Mouse (Mus musculus) heart, embryonic 13.5 days (tissue): ENCODE measurements around the gene Vars. TPM values are rescaled to one million over a fixed set of nuclear protein-coding genes. Genes with fewer than 3 reads are reported as not detected.
A peak's percentile ranks its signal among the peaks of the same experiment; 100 is the strongest.
"Not testable (repeated sequence)": the region's sequence is repeated elsewhere in the genome, so short reads cannot be mapped to it uniquely, and the experiment has no call there.

Experiments
- ATAC-seq: fragments of 200-750 bp; cut with Nextera tagmentation; 2 replicates; pipeline ENCODE4 v1.8.0; 2017; ENCODE audit warnings: moderate TSS enrichment; ENCODE audit not compliant: insufficient number of reproducible peaks, low FRiP score, low TSS enrichment; ENCODE audit errors: extremely low read depth
- H3K27ac ChIP-seq: fragments of 300-500 bp; sonication (generic); replicated peaks from 2 replicates; pipeline ENCODE4 v1.5.1; 2015; ENCODE audit warnings: moderate library complexity, mild to moderate bottlenecking, inconsistent platforms
- H3K27me3 ChIP-seq: fragments of 300-500 bp; sonication (generic); replicated peaks from 2 replicates; pipeline ENCODE4 v1.6.1; 2015; ENCODE audit warnings: mild to moderate bottlenecking, inconsistent platforms
- H3K36me3 ChIP-seq: fragments of 300-500 bp; sonication (generic); 2 replicates; pipeline ENCODE4 v1.6.1; 2015; ENCODE audit warnings: mild to moderate bottlenecking, inconsistent platforms
- H3K4me1 ChIP-seq: fragments of 300-500 bp; sonication (generic); 2 replicates; pipeline ENCODE4 v1.6.1; 2015; ENCODE audit warnings: inconsistent platforms
- H3K4me2 ChIP-seq: fragments of 300-500 bp; sonication (generic); 2 replicates; pipeline ENCODE4 v1.6.1; 2015; ENCODE audit warnings: inconsistent platforms, mild to moderate bottlenecking, moderate library complexity
- H3K4me3 ChIP-seq: fragments of 300-500 bp; sonication (generic); 2 replicates; pipeline ENCODE4 v1.5.1; 2015; ENCODE audit warnings: moderate library complexity, mild to moderate bottlenecking, inconsistent platforms
- H3K9ac ChIP-seq: fragments of 300-500 bp; sonication (generic); 2 replicates; pipeline ENCODE4 v1.6.1; 2015; ENCODE audit warnings: inconsistent platforms, mild to moderate bottlenecking, moderate library complexity
- H3K9me3 ChIP-seq: fragments of 300-500 bp; sonication (generic); 2 replicates; pipeline ENCODE4 v1.6.1; 2016; ENCODE audit warnings: inconsistent platforms
- WGBS: fragments of 180-500 bp; shearing (Covaris S2); methylation state at CpG from one replicate; pipeline ENCODE4 v1.1.7; 2015; ENCODE audit warnings: mixed read lengths; 5-methylcytosine and 5-hydroxymethylcytosine counted together
- polyA plus RNA-seq: library from polyadenylated mRNA; unstranded; fragments of >200 nt; fragmentation: Nextera tagmentation; extraction: Ambion mirVana; gene quantifications from 2 replicates; pipeline ENCODE4 v1.2.1, GENCODE M21; 2015

The Vars gene
- polyA plus RNA-seq, 1 experiment from 2014 or later: 63.0 TPM

DNA sequence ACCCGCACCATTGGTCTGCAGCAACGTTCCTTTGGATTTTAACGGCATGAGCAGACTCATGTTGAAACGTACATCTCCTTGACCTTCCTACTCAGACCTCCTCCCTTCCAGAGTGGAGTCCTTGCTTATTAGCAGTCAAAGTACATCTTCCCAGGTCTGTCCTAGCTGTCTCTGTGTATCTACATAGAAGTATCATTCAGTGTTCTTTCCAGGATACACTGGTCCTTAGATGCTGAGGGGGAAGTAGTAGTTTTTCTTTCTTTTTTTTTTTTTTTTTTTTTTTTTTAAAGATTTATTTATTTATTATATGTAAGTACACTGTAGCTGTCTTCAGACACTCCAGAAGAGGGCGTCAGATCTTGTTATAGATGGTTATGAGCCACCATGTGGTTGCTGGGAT, 5.1 kb downstream of the Vars start:
- not testable (repeated sequence) for H3K27ac ChIP-seq, H3K4me3 ChIP-seq, H3K9ac ChIP-seq, ATAC-seq, H3K9me3 ChIP-seq, H3K27me3 ChIP-seq, H3K4me2 ChIP-seq
- H3K4me1 ChIP-seq: peaks cover 25% of the 10 kb centered on the region
- WGBS: 89% methylated on average over 4 of the region's 5 CpGs
- H3K36me3 ChIP-seq: peaks cover 74% of the 10 kb centered on the region

DNA sequence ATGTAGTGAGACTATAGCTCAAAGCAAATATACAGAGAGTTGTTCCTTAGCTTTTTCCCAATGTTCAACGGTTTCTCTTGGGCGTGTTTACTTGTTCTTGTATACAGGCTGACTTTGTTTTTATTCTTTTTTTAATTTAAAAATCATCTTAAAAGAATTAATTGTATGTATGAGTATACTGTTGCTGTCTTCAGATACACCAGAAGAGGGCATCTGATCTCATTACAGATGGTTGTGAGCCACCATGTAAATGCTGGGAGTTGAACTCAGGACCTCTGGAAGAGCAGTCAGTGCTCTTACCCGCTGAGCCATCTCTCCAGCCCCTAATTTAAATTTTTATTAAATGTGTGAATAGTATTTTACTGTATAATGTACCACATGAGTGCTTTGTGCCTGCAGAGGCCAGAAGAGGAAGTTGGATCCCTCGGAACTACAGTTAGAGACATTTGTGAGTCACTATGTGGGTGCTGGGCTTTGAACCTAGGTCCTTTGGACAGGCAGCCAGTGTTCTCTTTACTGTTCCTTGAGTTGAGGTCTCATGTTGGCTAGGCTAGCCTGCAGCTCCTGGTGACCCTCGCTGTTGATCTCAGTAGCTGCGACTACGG, 6.7 kb downstream of the Vars start:
- Histone ChIP-seq H3K4me2 (no peak overlapping the region), H3K36me3 (peaks cover 90% of the 10 kb centered on the region), H3K27ac (no peak overlapping the region), H3K4me3 (no peak overlapping the region), H3K9me3 (no peaks in the 10 kb centered on the region), H3K4me1 (peaks cover 14% of the 10 kb centered on the region), H3K9ac (no peak overlapping the region), H3K27me3 (no peaks in the 10 kb centered on the region)
- 94% methylated on average over 7 of the region's 7 CpGs for WGBS
- ATAC-seq: no peak

DNA sequence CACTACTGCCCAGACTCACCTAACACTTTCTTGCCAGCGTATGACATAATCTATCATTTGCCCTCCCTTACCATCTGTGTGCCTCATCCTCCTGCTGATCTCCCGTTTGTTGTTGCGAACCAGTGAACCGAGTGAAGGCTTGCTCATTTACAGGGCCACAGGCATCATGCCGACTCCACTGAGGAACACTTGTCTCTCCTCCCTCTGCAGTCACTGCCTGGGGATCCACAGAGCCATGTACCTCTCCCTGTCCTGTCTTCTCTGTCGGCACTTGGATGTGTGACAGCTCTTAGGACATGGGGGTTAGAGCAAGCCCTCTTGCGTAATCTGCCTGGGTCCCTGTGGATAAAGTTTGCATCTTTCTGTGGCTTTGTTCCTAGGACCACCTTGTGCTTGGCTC, 8.8 kb downstream of the Vars start:
- no peak overlapping the region for H3K4me2 ChIP-seq
- H3K36me3 ChIP-seq: peaks cover 99% of the 10 kb centered on the region
- WGBS: 95% methylated on average over 7 of the region's 7 CpGs
- no peak for ATAC-seq
- no peaks in the 10 kb centered on the region for H3K9me3 ChIP-seq
- no peak overlapping the region for H3K9ac ChIP-seq
- no peak overlapping the region for H3K27ac ChIP-seq
- H3K27me3 ChIP-seq: no peaks in the 10 kb centered on the region
- no peak overlapping the region for H3K4me3 ChIP-seq
- no peaks in the 10 kb centered on the region for H3K4me1 ChIP-seq

DNA sequence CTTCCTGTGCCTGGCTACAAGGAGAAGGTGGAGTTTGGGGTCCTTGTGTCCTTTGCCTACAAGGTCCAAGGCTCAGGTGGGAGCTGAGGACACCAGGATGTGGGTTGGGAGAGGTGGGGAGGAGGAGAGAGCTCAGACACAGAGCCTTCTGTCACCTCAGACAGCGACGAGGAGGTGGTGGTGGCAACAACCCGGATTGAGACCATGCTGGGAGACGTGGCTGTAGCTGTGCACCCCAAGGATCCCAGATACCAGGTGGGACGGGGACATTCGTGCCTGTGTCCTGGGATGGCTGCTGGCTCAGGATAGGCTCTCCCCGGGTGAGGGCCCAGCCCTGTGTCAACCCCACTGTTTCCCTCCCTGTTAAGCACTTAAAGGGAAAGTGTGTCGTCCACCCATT, 10.7 kb downstream of the Vars start:
- Histone ChIP-seq H3K4me1 (peaks cover 10% of the 10 kb centered on the region), H3K27ac (no peak overlapping the region), H3K9ac (no peak overlapping the region), H3K27me3 (no peaks in the 10 kb centered on the region), H3K36me3 (peaks cover 100% of the 10 kb centered on the region), H3K9me3 (no peaks in the 10 kb centered on the region), H3K4me3 (no peak overlapping the region), H3K4me2 (no peak overlapping the region)
- ATAC-seq: no peak
- WGBS: 93% methylated on average over 8 of the region's 8 CpGs

DNA sequence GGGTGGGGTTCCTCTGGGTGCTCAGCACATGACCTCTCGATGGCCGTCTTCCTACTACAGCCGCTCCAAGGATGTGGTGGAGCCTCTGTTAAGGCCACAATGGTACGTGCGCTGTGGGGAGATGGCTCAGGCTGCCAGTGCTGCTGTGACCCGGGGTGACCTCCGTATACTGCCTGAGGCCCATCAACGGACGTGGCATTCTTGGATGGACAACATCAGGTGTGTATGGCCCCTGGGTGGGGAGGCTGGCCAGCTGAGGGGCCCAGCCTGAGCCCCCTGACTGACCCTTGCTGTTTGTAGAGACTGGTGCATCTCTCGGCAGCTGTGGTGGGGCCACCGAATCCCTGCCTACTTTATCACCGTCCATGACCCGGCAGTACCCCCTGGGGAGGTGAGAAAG, 11.6 kb downstream of the Vars start:
- no peak overlapping the region for H3K9ac ChIP-seq
- H3K9me3 ChIP-seq: no peaks in the 10 kb centered on the region
- no peak overlapping the region for H3K4me3 ChIP-seq
- no peak overlapping the region for H3K4me2 ChIP-seq
- H3K27me3 ChIP-seq: no peaks in the 10 kb centered on the region
- H3K36me3 ChIP-seq: peaks cover 90% of the 10 kb centered on the region
- ATAC-seq: no peak
- WGBS: 81% methylated on average over 13 of the region's 13 CpGs
- H3K4me1 ChIP-seq: peaks cover 16% of the 10 kb centered on the region
- H3K27ac ChIP-seq: no peak overlapping the region

DNA sequence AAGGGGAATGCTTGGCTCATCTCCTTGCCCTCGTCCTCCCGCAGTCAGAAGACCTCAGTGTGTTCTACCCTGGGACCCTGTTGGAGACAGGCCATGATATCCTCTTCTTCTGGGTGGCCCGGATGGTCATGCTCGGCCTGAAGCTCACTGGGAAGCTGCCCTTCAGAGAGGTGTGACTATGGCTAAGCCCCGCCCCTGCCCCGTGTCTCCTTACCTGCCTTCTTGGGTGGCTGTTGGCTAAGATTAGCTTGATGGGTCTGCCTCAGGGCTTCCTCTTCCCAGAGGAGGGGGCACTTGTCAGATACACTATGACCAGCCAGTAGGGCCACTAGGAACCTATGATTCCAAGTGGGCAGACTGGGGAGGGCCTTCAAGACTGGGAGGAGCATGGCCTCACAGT, 12.4 kb downstream of the Vars start:
- H3K4me3 ChIP-seq: no peak overlapping the region
- H3K36me3 ChIP-seq: peaks cover 82% of the 10 kb centered on the region
- no peak overlapping the region for H3K9ac ChIP-seq
- 75% methylated on average over 6 of the region's 6 CpGs for WGBS
- H3K27me3 ChIP-seq: no peaks in the 10 kb centered on the region
- H3K4me2 ChIP-seq: no peak overlapping the region
- H3K9me3 ChIP-seq: no peaks in the 10 kb centered on the region
- ATAC-seq: no peak
- H3K4me1 ChIP-seq: peaks cover 16% of the 10 kb centered on the region
- H3K27ac ChIP-seq: no peak overlapping the region

DNA sequence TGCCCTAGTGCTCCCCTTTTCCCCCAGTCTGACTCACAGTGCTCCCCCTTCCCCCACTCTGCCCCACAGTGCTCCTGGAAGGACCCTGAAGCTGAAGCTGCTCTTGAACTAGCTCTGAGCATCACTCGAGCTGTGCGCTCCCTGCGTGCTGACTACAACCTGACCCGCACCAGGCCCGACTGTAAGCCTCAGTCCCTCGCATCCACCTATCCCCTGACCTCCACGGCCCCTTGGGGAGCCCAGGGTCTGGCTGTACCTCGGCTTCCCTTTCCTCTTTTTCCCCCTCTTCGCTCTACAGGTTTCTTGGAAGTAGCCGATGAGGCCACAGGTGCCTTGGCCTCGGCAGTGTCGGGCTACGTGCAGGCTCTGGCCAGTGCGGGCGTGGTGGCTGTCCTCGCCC, 14.5 kb downstream of the Vars start:
- Histone ChIP-seq H3K27me3 (peaks cover 4% of the 10 kb centered on the region; the same call in 1 of the 2 replicates), H3K4me1 (peaks cover 16% of the 10 kb centered on the region), H3K9me3 (no peaks in the 10 kb centered on the region), H3K36me3 (peaks cover 61% of the 10 kb centered on the region), H3K9ac (no peak overlapping the region), H3K27ac (no peak overlapping the region), H3K4me2 (no peak overlapping the region), H3K4me3 (no peak overlapping the region)
- no peak for ATAC-seq
- WGBS: 87% methylated on average over 16 of the region's 16 CpGs

DNA sequence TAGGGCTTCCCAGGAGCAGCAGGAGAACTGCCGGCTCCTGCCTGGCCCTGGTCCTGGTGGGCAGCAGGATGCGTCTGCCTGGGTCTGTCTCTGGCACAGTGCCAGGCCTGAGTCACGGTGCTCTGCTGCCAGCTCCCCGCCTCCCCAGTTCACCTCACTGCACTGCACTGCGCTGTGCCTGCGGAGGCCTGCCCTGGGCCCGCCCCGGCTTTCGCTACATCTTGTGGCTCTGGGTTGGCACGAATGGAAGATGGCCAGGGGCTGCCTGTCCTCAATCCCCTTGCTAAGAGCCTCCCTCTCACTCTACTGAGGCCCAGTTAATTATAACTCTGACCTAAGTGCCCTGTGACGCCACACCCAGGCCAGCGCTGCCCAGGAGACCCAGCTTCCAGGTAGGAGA, 15.6 kb downstream of the Vars start, which contains the start of gene Vwa7:
Gene Vwa7, plus strand, starts transcription at position 204 of the 400 bp plus-strand sequence.
- 42% methylated on average over 12 of the region's 12 CpGs for WGBS
- ATAC-seq: no peak
- peak within 1 kb of the TSS; percentile 41; the same call in 1 of the 2 replicates for H3K27ac ChIP-seq

DNA sequence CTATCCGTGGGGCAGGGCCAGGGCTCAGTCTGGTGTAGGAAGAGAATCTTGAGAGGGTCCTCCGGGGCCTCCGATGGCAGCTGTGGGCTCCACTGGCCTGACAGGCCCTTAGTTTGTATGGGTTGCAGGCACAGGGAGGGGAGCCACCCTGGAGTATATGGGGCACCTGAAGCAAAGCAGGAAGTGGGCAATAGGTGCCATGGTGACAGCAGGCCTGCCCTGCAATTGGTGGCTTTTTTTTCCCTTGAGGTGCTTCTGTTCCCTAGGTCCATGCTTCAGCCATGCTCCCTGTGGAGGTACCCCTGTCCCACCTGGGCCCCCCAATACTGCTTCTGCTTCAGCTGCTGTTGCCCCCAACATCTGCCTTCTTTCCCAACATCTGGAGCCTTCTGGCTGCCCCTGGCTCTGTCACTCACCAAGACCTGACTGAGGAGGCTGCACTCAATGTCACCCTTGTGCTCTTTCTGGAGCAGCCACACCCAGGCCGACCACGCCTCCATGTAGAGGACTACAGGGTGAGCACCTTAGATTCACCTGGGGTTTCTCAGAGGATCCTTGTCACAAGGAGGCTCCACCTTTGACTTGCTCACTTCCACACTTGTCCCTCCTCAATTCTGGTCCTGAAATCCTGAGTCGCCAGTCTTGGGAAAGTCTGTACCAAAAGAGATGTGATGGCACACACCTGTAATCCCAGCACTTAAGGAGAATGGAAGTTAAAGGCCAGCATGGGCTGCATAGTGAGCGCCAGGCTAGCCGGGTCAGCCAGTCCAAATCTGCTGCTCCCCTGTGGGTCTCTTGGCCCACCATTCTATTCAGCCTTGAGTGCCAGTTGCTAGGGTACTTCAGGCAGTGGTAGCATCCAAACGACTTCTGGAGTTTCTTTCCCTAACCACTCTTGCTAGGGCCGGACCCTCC, 16.3 kb downstream of the Vars start:
- ATAC-seq: no peak

More for the DNA sequence above, 15.6 kb downstream of the Vars start, which contains the start of gene Vwa7:
- no peak within 1 kb of the TSS for H3K4me3 ChIP-seq
- H3K4me1 ChIP-seq: peaks cover 24% of the 10 kb centered on the region
- no peaks in the 10 kb centered on the region for H3K9me3 ChIP-seq
- H3K36me3 ChIP-seq: peaks cover 50% of the 10 kb centered on the region
- peaks cover 4% of the 10 kb centered on the region; the same call in 1 of the 2 replicates for H3K27me3 ChIP-seq
- no peak within 1 kb of the TSS for H3K4me2 ChIP-seq
- H3K9ac ChIP-seq: peak within 1 kb of the TSS; percentile 64

DNA sequence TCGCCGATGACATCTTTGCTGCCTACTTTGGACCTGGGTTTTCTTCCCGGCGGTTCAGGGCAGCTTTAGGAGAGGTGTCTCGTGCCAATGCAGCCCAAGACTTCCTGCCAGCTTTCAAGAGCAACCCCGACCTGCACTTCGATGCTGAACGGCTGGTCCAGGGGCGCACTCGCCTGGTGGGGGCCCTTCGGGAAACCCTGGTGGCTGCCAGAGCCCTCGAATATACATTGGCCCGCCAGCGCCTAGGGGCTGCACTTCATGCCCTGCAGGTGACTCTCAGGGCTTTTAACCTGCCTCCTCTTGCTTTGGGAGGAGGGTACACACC, 16.9 kb downstream of the Vars start:
- Histone ChIP-seq H3K9ac (no peak overlapping the region), H3K27me3 (peaks cover 4% of the 10 kb centered on the region; the same call in 1 of the 2 replicates), H3K4me1 (peaks cover 34% of the 10 kb centered on the region), H3K4me3 (no peak overlapping the region), H3K27ac (no peak overlapping the region), H3K36me3 (peaks cover 38% of the 10 kb centered on the region), H3K9me3 (no peaks in the 10 kb centered on the region), H3K4me2 (no peak overlapping the region)
- ATAC-seq: no peak
- 70% methylated on average over 14 of the region's 14 CpGs for WGBS

More for the DNA sequence above, 16.3 kb downstream of the Vars start:
- Histone ChIP-seq H3K9ac (peak overlapping the region; percentile 64), H3K4me3 (no peak overlapping the region), H3K4me1 (peaks cover 31% of the 10 kb centered on the region), H3K4me2 (no peak overlapping the region), H3K36me3 (peaks cover 44% of the 10 kb centered on the region), H3K27me3 (peaks cover 4% of the 10 kb centered on the region; the same call in 1 of the 2 replicates), H3K9me3 (no peaks in the 10 kb centered on the region), H3K27ac (peak overlapping the region; percentile 41; the same call in 1 of the 2 replicates)
- WGBS: 73% methylated on average over 10 of the region's 10 CpGs

DNA sequence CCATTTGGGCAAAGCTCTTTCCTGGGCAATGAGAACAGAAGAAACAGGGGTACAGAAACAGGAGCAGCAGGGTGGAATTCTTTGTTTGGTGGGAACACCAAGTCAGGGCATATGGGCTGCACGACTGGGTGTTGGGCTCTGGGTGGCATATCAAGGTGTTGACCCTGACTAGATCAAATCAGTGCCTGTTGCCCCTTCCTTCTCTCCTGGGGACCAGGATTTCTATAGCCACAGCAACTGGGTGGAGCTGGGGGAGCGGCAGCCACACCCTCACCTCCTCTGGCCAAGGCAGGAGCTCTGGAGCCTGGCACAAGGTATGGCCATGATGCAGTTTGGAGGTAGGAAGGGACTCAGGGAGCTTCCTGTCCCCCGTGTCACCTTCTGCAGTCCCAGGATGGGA, 17.4 kb downstream of the Vars start:
- Histone ChIP-seq H3K36me3 (peaks cover 33% of the 10 kb centered on the region), H3K27me3 (peaks cover 4% of the 10 kb centered on the region; the same call in 1 of the 2 replicates), H3K9ac (no peak overlapping the region), H3K4me2 (no peak overlapping the region), H3K27ac (no peak overlapping the region), H3K4me3 (no peak overlapping the region), H3K4me1 (peaks cover 39% of the 10 kb centered on the region), H3K9me3 (no peaks in the 10 kb centered on the region)
- WGBS: 67% methylated on average over 3 of the region's 3 CpGs
- no peak for ATAC-seq
